Mouse (Mus musculus): ENCODE results near the gene Zfp317.

GRCm38 (mm10) chr9:19645193-19645592 lies 23.3 kb downstream of the Zfp317 start:
- TF ChIP-seq CTCF (IDR thresholded peaks at IDR 0.05; ENCODE audit: low read depth) (no peak), EP300 (optimal IDR thresholded peaks at IDR 0.05) (no peak)

All from stomach, postnatal 0 days (tissue).